Comparison of ENCODE assay signal across 5 mouse cellular contexts in the genomic region with DNA sequence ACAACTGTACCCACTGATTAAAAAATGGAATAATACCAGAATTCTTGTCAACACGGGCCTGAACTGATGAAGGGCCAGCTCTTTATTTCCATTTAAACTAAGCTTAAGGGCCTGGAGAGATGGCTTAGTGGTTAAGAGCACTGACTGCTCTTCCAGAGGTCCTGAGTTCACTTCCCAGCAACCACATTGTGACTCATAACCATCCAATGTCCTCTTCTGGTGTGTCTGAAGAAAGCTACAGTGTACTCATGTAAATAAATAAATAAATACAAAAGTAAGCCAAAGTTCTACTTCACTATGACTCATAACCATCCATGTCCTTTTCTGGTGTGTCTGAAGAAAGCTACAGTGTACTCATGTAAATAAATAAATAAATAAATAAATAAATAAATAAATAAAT.
DNase-seq lines count a peak whose midpoint lies in the region; ATAC-seq and TF ChIP-seq lines count a peak whose summit lies in the region.
"Not testable (repeated sequence)": the region's sequence is repeated elsewhere in the genome, so short reads cannot be mapped to it uniquely, and the experiment has no call there.

No protein-coding gene starts in this region.

- not testable (repeated sequence) for H3K9ac ChIP-seq in stomach, postnatal 0 days (ENCODE audit: low read length)

- WGBS in stomach, postnatal 0 days: 71% methylated on average over 1 of the region's 1 CpGs

- 0 out of 2 replicates have a peak, but pooled peaks have one; percentile 15 for ATAC-seq in stomach, postnatal 0 days (ENCODE audit: low FRiP score, low TSS enrichment)

- not testable (repeated sequence) for H3K27ac ChIP-seq in stomach, postnatal 0 days (replicated peaks)

- TF ChIP-seq CTCF in stomach, postnatal 0 days (IDR thresholded peaks at IDR 0.05; ENCODE audit: low read depth): not testable (repeated sequence)

- not testable (repeated sequence) for H3K27me3 ChIP-seq in stomach, postnatal 0 days (ENCODE audit: control insufficient read depth, insufficient read depth, low read length)

- H3K4me1 ChIP-seq in stomach, postnatal 0 days (replicated peaks; ENCODE audit: control insufficient read depth, insufficient read depth): not testable (repeated sequence)

- not testable (repeated sequence) for H3K36me3 ChIP-seq in stomach, postnatal 0 days (ENCODE audit: control insufficient read depth, insufficient read depth, low read length)

- not testable (repeated sequence) for H3K4me2 ChIP-seq in stomach, postnatal 0 days (replicated peaks; ENCODE audit: low read depth)

- not testable (repeated sequence) for TF ChIP-seq EP300 in stomach, postnatal 0 days (optimal IDR thresholded peaks at IDR 0.05)

- not testable (repeated sequence) for H3K9me3 ChIP-seq in stomach, postnatal 0 days (ENCODE audit: control insufficient read depth, low read length)

- DNase-seq in 3134 (ENCODE audit: extremely low read depth, insufficient read length, low spot score) (peak; percentile 58), 3T3-L1 (ENCODE audit: low read depth, low spot score) (peak; percentile 88), 416B (ENCODE audit: low read depth) (peak; percentile 75), NIH3T3 (ENCODE audit: low read depth) (peak; percentile 22)
- DNase-seq in stomach, postnatal 0 days (ENCODE audit: low spot score): not testable (repeated sequence)

- H3K4me3 ChIP-seq in stomach, postnatal 0 days (ENCODE audit: low read depth, low read length): not testable (repeated sequence)
